Comparison of ENCODE assay signal across 1 mouse cellular context in the genomic region with DNA sequence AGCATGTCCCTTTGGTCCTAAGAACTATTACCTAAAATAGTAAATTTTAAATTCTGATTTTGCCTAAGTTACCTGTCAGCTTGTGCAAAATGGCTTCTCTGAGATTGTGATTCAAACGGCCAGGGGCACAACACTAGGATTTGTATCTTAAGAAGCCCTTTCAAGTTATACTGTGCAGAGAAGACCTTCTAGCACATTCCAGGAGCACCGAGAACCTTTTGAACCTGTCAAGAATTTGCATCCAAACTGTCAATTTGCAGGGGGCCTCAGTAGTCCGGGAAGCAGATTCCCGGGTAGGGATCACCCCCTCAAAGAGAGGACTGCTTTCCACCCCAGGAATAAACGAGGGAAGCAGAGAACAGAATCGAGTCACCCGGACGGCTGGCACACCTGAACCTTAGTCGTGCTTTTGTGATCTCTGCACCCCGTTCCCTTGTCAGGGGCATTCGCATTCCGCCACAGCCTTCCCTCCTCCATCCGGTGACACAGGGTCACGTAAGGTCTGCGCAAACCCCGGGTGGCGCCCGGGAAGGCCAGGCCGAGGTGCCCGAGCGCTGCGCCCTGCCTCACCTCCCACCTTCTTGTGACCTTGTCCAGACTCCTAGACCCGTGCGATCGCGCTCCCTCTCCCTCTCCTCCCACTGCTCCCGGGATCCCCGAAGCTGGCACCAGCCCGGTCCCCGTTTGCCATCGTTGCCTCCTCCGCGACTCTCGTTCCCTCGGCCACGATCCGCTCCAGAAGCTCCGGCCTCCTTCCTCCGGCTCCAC.
TF ChIP-seq lines count a peak whose summit lies in the region.

No protein-coding gene starts in this region.

TF ChIP-seq in ES-E14, 5 proteins besides CTCF, POLR2A, EP300 and RAD21 (continued from another document):
- TF ChIP-seq MAFK (IDR thresholded peaks at IDR 0.05; ENCODE audit: insufficient read depth, low read depth, low read length) (no peak), ZNF384 (IDR thresholded peaks at IDR 0.05; ENCODE audit: low read depth, low read length) (no peak)
